Mouse (Mus musculus) liver, embryonic 13.5 days (tissue): ENCODE data around the gene Ttf2. TPM values are rescaled to one million over a fixed set of nuclear protein-coding genes. Genes with fewer than 3 reads are reported as not detected.

Experiments used
- ATAC-seq: fragments of 200-750 bp; cut with Nextera tagmentation; 2 replicates; pipeline ENCODE4 v1.8.0; 2017; ENCODE audit warnings: low read depth, mild to moderate bottlenecking, moderate number of reproducible peaks, moderate library complexity
- DNase-seq: peaks from one replicate; pipeline ENCODE4 v3.0.0; 2022
- H3K27ac ChIP-seq: fragments of 300-500 bp; sonication (generic); 2 replicates; pipeline ENCODE4 v1.5.1; 2015; ENCODE audit warnings: moderate library complexity, mild to moderate bottlenecking, inconsistent platforms
- H3K27me3 ChIP-seq: fragments of 300-500 bp; sonication (generic); 2 replicates; pipeline ENCODE4 v1.6.1; 2015; ENCODE audit warnings: mild to moderate bottlenecking, inconsistent platforms
- H3K36me3 ChIP-seq: fragments of 300-500 bp; sonication (generic); 2 replicates; pipeline ENCODE4 v1.6.1; 2015; ENCODE audit warnings: mild to moderate bottlenecking, inconsistent platforms
- H3K4me1 ChIP-seq: fragments of 300-500 bp; sonication (generic); replicated peaks from 2 replicates; pipeline ENCODE4 v1.6.1; 2015; ENCODE audit warnings: inconsistent platforms
- H3K4me2 ChIP-seq: fragments of 300-500 bp; sonication (generic); 2 replicates; pipeline ENCODE4 v1.6.1; 2015; ENCODE audit warnings: inconsistent platforms, mild to moderate bottlenecking, moderate library complexity
- H3K4me3 ChIP-seq: fragments of 300-500 bp; sonication (generic); replicated peaks from 2 replicates; pipeline ENCODE4 v1.5.1; 2015; ENCODE audit warnings: mild to moderate bottlenecking, inconsistent platforms
- H3K9ac ChIP-seq: fragments of 300-500 bp; sonication (generic); 2 replicates; pipeline ENCODE4 v1.6.1; 2015; ENCODE audit warnings: mild to moderate bottlenecking, inconsistent platforms
- H3K9me3 ChIP-seq: fragments of 300-500 bp; sonication (generic); replicated peaks from 2 replicates; pipeline ENCODE4 v1.6.1; 2016; ENCODE audit warnings: inconsistent platforms
- WGBS: fragments of 180-500 bp; shearing (Covaris S2); methylation state at CpG from one replicate; pipeline ENCODE4 v1.1.7; 2015; ENCODE audit not compliant: insufficient replicate concordance; 5-methylcytosine and 5-hydroxymethylcytosine counted together
- polyA plus RNA-seq: library from polyadenylated mRNA; unstranded; fragments of >200 nt; fragmentation: Nextera tagmentation; extraction: Ambion mirVana; gene quantifications from 2 replicates; pipeline ENCODE4 v1.2.1, GENCODE M21; 2015

Ttf2 gene
- polyA plus RNA-seq, 1 experiment from 2014 or later: 8.4 TPM

DNA sequence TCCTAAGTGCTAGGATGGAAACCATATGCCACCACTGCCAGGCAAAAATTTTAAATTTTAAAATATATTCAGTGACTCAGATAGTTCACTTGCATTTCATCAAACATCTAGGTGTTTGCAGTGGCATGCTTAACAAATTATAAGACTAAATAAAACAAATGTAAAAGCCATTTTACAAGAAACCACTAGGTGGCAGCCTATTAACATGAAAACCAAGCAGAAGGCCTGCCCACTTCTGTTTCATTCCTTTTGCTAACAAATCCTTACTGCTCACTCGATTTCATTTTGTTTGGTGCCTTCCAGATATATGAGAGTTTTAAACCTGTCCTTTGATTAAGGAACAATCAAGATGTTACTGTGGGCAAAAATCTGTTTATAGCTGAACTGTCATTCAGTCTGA is 4.4 kb upstream of the Ttf2 start:
- ATAC-seq (no peak), DNase-seq (no peak)
- Histone ChIP-seq H3K9ac (no peak overlapping the region), H3K36me3 (no peaks in the 10 kb centered on the region), H3K4me3 (no peak overlapping the region), H3K9me3 (no peaks in the 10 kb centered on the region), H3K4me2 (no peak overlapping the region), H3K27ac (no peak overlapping the region), H3K27me3 (no peaks in the 10 kb centered on the region), H3K4me1 (peaks cover 6% of the 10 kb centered on the region; the same call in 1 of the 2 replicates)
- 4% methylated on average over 1 of the region's 1 CpGs for WGBS

DNA sequence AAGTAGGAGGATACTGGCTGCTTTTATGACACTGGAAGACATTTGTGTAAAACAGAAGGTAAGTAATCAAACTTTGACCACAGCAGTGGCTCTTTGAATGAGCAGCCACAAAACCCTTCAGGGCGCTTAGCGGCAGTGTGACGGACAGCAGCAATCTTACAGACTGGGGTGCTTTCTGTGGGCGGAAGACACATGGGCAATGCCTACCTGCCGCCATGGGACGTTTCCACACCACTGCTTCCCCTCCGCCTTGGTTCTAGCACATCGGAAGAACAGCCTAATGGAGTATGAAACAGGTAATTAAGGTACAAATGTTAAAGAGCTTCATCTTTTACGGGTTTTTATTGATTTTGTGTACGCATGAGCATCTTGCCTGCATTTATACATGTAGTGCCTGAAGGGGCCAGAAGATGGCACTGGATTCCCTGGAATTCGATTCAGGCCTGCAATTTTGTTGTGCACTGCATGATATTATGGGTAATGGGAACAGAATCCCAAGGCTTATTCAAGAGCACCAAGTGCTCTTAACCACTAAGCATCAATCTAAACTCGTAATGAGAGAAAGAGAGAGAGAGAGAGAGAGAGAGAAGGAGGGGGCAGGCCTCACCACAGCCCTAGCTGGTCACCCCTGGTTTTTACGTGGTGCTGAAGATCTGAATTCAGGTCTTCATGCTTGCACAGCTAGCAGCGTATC is 5.5 kb downstream of the Ttf2 start:
- no peak for ATAC-seq
- no peaks in the 10 kb centered on the region for H3K27me3 ChIP-seq
- 82% methylated on average over 14 of the region's 14 CpGs for WGBS
- H3K9ac ChIP-seq: no peak overlapping the region
- H3K4me1 ChIP-seq: peaks cover 16% of the 10 kb centered on the region
- no peak overlapping the region for H3K4me3 ChIP-seq
- H3K4me2 ChIP-seq: no peak overlapping the region
- peaks cover 68% of the 10 kb centered on the region for H3K36me3 ChIP-seq
- no peak for DNase-seq
- H3K27ac ChIP-seq: no peak overlapping the region
- H3K9me3 ChIP-seq: no peaks in the 10 kb centered on the region

DNA sequence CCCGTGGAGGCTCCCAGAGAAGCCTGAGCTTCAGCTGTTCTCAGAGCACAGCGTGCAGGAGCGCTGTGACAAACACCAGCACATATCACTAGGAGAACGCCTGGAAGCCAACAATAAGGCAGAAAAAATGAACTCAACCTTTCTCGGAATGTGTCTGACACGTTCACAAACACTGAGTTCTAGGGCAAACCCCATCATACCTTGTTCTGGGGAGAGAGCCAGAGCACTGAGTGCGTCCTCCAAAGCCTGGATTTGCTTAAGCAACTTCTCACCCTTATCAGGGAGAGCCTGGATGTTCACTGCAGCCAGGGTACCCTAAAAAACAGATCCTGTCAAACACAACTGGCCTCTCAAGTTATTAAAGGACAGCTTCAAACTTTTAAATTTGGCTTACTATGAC is 8.0 kb downstream of the Ttf2 start:
- DNase-seq: no peak
- H3K9ac ChIP-seq: no peak overlapping the region

DNA sequence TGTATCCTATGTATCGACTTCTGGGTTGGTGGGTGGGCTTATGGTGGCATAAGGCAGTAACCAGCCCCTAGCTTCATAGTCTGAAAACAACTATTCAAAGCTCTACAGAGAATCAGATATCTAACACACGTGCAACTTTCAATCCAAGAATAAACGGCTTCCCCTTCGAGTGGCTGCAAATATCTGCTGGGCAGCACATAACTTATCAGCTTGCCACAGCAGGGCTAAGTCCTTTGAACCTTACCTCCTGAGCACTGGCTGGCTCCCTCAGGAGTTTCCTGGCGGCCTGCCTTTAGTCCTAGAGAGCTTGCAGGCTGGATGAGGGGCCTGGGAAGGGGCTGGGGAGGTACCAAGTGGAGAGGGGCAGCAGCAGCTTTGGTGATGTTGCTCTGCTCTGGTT is 8.5 kb downstream of the Ttf2 start:
- H3K27ac ChIP-seq: 0 out of 2 replicates have a peak overlapping the region, but pooled peaks have one; percentile 6
- H3K4me2 ChIP-seq: no peak overlapping the region
- H3K27me3 ChIP-seq: no peaks in the 10 kb centered on the region
- ATAC-seq: peak; percentile 65; the same call in 1 of the 2 replicates
- no peaks in the 10 kb centered on the region for H3K9me3 ChIP-seq
- H3K36me3 ChIP-seq: peaks cover 88% of the 10 kb centered on the region
- H3K4me3 ChIP-seq: no peak overlapping the region
- DNase-seq: peak; percentile 16
- WGBS: 32% methylated on average over 5 of the region's 5 CpGs
- peaks cover 10% of the 10 kb centered on the region for H3K4me1 ChIP-seq
- no peak overlapping the region for H3K9ac ChIP-seq

More for the DNA sequence above, 8.0 kb downstream of the Ttf2 start:
- H3K27me3 ChIP-seq: no peaks in the 10 kb centered on the region
- ATAC-seq: no peak
- peak overlapping the region; percentile 6; the same call in 1 of the 2 replicates for H3K27ac ChIP-seq
- 79% methylated on average over 7 of the region's 7 CpGs for WGBS
- peaks cover 85% of the 10 kb centered on the region for H3K36me3 ChIP-seq
- H3K4me3 ChIP-seq: no peak overlapping the region
- no peak overlapping the region for H3K4me2 ChIP-seq
- no peaks in the 10 kb centered on the region for H3K9me3 ChIP-seq
- peaks cover 10% of the 10 kb centered on the region for H3K4me1 ChIP-seq

DNA sequence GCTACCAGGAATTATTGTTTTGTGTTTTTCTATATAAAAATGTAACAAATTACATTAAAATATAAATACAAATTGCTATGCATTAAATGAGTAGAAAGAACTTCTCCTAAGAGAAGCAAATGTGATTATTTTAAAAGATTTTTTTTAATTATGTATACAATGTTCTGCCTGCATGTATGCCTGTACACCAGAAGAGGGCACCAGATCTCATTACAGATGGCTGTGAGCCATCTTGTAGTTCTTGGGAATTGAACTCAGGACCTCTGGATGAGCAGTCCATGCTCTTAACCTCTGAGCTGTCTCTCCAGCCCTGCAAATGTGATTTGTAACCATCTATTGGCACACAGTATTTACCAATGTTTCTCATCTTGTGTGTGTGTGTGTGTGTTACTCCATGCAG is 14.8 kb downstream of the Ttf2 start:
- DNase-seq: no peak
- no peaks in the 10 kb centered on the region for H3K4me1 ChIP-seq
- no peaks in the 10 kb centered on the region for H3K9me3 ChIP-seq
- no peak overlapping the region for H3K27ac ChIP-seq
- H3K9ac ChIP-seq: no peak overlapping the region
- peaks cover 95% of the 10 kb centered on the region for H3K36me3 ChIP-seq
- no peaks in the 10 kb centered on the region for H3K27me3 ChIP-seq
- no peak overlapping the region for H3K4me3 ChIP-seq
- no peak overlapping the region for H3K4me2 ChIP-seq
- no peak for ATAC-seq

DNA sequence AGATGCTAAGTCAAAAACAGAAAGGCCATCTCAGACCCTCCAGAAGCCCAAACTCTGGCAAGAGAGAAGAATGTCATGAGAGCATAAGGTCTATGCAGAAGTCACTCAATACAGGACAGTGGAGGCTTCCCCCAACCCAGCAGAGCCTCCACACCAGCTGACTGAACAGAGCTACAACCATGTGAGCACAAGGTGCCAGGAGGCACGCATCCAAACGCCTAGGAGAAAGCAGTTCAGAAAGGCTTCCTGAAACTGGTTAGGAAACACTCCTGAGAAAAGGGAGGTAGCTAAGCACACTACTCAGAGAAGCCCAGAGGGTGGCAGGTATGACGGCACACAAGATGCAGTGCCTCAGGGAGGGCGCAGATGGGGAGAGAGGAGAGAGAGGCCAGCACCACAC is 17.9 kb downstream of the Ttf2 start:
- H3K36me3 ChIP-seq: peaks cover 92% of the 10 kb centered on the region
- H3K4me3 ChIP-seq: no peak overlapping the region
- no peaks in the 10 kb centered on the region for H3K27me3 ChIP-seq
- H3K9ac ChIP-seq: no peak overlapping the region
- 83% methylated on average over 4 of the region's 4 CpGs for whole genome bisulfite sequencing
- no peaks in the 10 kb centered on the region for H3K9me3 ChIP-seq
- H3K27ac ChIP-seq: no peak overlapping the region
- no peak for DNase-seq
- no peak overlapping the region for H3K4me2 ChIP-seq
- H3K4me1 ChIP-seq: no peaks in the 10 kb centered on the region
- no peak for ATAC-seq

DNA sequence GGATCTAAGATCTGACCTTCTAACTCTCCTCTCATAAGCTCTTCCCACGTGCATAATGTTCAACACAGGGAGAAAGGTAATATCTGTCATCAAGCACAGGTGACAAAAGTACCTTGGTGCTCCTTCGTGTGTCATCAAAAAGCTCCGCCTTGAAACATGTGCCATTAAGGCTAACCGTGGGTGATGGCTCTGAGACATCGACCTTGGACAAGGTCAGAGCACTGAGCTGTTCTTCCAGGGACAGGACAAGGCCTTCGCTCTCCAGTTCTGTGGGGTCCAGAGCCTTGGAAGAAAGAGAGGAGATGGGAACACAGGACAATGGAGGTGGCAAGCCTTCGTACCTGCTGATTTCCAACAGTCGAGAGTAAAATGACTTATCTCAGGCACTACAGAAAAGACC is 22.2 kb downstream of the Ttf2 start:
- 88% methylated on average over 8 of the region's 8 CpGs for WGBS
- no peak overlapping the region for H3K4me2 ChIP-seq
- H3K27ac ChIP-seq: no peak overlapping the region
- H3K9me3 ChIP-seq: no peaks in the 10 kb centered on the region
- no peak overlapping the region for H3K9ac ChIP-seq
- DNase-seq (no peak), ATAC-seq (no peak)
- no peaks in the 10 kb centered on the region for H3K4me1 ChIP-seq
- H3K4me3 ChIP-seq: no peak overlapping the region
- H3K36me3 ChIP-seq: peaks cover 90% of the 10 kb centered on the region
- no peaks in the 10 kb centered on the region for H3K27me3 ChIP-seq

DNA sequence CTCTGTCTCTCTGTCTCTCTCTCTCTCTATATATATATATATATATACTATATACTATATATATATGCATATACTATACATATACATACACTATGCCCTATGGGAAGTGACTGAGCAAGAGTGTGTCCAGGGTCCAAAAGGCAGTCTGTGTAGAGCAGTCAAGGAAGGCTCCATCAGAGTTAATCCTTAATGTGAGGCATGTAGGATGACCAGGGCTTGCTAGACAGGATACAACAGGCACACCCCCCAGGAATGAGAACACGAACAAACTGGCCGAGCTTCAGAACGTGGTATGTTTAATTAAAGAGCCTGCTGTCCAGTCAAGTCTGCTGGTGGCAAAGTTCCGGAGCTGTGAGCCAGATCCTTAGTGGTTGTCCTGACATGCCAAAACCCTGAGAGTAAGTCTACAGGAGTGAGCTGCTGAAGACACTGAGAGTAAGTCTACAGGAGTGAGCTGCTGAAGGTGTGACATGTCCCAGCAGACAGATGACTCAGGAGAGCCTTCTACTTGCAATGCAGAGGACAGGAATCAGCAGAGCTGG is 28.9 kb downstream of the Ttf2 start:
- ATAC-seq (no peak), DNase-seq (no peak)
- no peak overlapping the region for H3K27ac ChIP-seq
- H3K4me3 ChIP-seq: no peak overlapping the region
- no peaks in the 10 kb centered on the region for H3K4me1 ChIP-seq
- WGBS: 83% methylated on average over 4 of the region's 4 CpGs
- H3K27me3 ChIP-seq: no peaks in the 10 kb centered on the region
- H3K9me3 ChIP-seq: no peaks in the 10 kb centered on the region
- no peak overlapping the region for H3K4me2 ChIP-seq
- H3K36me3 ChIP-seq: peaks cover 84% of the 10 kb centered on the region
- no peak overlapping the region for H3K9ac ChIP-seq

DNA sequence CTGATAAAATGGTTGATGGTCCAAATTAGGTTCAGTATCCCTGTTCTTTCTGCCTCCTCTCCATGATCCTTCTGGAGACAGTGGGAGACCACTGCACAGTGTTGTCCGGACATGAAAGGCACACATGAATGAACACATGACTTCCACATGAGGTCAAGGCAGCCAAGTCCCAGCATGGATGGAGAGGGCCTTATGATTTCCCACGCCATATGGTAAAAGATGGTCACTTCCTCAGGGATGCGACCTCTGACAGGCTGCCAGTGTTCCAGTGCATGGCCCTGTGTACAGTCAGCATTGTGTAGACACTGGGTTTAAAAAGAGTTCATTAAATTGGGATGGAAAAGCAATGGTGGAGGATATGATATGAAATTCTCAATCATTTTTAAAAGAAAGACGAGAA is 31.3 kb downstream of the Ttf2 start:
- DNase-seq: no peak
- Histone ChIP-seq H3K4me1 (no peaks in the 10 kb centered on the region), H3K4me2 (no peak overlapping the region), H3K36me3 (peaks cover 63% of the 10 kb centered on the region), H3K9ac (no peak overlapping the region), H3K9me3 (no peaks in the 10 kb centered on the region), H3K27me3 (no peaks in the 10 kb centered on the region), H3K4me3 (no peak overlapping the region), H3K27ac (no peak overlapping the region)
- no peak for ATAC-seq
- WGBS: 77% methylated on average over 4 of the region's 4 CpGs

DNA sequence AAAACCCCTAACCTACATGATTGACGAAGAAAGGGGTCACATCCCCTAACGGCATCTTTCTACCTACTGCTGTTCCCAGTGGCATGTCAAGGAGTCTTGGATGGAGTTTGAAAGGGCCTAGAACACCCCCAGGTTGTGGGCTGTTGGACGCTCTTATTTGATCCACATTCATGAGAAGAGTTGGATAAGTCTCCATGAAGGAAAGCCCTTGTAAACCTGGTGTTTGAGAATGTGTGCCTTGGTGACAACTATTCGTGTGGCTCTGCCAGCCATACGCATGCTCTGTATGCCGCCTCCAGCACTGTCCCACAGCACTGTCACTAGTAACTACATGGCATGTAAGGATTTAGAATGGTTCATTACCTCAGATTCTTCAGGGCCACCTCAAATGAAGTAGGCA is 33.3 kb downstream of the Ttf2 start:
- Histone ChIP-seq H3K4me2 (no peak overlapping the region), H3K4me1 (peaks cover 3% of the 10 kb centered on the region; the same call in 1 of the 2 replicates), H3K9ac (no peak overlapping the region), H3K27ac (no peak overlapping the region), H3K9me3 (no peaks in the 10 kb centered on the region), H3K36me3 (peaks cover 52% of the 10 kb centered on the region), H3K27me3 (no peaks in the 10 kb centered on the region), H3K4me3 (no peak overlapping the region)
- ATAC-seq: no peak
- DNase-seq: no peak
- 82% methylated on average over 6 of the region's 6 CpGs for WGBS

DNA sequence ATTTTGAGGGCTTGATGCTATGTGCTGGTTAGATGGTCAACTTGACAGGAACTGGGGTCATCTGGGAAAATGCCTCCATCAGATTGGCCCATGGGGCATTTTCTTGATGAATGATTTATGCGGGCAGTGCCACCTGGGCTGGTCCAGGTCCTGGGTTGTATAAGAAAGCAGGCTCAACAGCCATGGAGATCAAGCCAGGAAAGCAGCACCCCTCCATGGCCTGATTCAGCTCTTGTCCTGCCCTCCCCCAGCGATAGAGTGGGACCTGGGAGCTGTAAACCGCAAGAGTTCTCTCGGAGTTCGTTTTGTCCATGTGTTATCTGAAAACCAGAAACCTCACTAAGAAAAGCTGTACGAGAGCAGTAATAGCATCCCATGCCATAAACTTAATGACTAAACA is 33.9 kb downstream of the Ttf2 start:
- WGBS: 76% methylated on average over 6 of the region's 6 CpGs
- Histone ChIP-seq H3K36me3 (peaks cover 47% of the 10 kb centered on the region), H3K9me3 (no peaks in the 10 kb centered on the region), H3K27me3 (no peaks in the 10 kb centered on the region), H3K4me3 (no peak overlapping the region), H3K4me2 (no peak overlapping the region), H3K27ac (no peak overlapping the region), H3K9ac (no peak overlapping the region), H3K4me1 (peaks cover 3% of the 10 kb centered on the region; the same call in 1 of the 2 replicates)
- DNase-seq (no peak), ATAC-seq (no peak)
